Mouse (Mus musculus) heart, adult 2 months (tissue): Measurements from ENCODE around the gene Dpysl4.

ENCODE experiments used
- CTCF ChIP-seq: fragments of 200-600 bp; IDR thresholded peaks from 2 replicates; pipeline ENCODE4 v1.8.1; 2022; ENCODE audit warnings: antibody characterized with exemption, mild to moderate bottlenecking, moderate library complexity
- EP300 ChIP-seq: fragments of 200-500 bp; IDR thresholded peaks from 2 replicates; pipeline ENCODE4 v1.6.1; 2011; ENCODE audit warnings: low read depth, low read length, control low read depth; ENCODE audit not compliant: insufficient read depth

- no peak for TF ChIP-seq CTCF
- TF ChIP-seq EP300, result no peak
Observed at GRCm38 (mm10) chr7:139082281-139082680, 3.5 kb upstream of the Dpysl4 start.
